Mouse (Mus musculus) cerebellum, adult 11 months (tissue): ENCODE data around the gene Tmem98.

Experiments used
- DNase-seq: peaks from one replicate; pipeline ENCODE4 v3.0.0; 2022

The Tmem98 gene

DNA sequence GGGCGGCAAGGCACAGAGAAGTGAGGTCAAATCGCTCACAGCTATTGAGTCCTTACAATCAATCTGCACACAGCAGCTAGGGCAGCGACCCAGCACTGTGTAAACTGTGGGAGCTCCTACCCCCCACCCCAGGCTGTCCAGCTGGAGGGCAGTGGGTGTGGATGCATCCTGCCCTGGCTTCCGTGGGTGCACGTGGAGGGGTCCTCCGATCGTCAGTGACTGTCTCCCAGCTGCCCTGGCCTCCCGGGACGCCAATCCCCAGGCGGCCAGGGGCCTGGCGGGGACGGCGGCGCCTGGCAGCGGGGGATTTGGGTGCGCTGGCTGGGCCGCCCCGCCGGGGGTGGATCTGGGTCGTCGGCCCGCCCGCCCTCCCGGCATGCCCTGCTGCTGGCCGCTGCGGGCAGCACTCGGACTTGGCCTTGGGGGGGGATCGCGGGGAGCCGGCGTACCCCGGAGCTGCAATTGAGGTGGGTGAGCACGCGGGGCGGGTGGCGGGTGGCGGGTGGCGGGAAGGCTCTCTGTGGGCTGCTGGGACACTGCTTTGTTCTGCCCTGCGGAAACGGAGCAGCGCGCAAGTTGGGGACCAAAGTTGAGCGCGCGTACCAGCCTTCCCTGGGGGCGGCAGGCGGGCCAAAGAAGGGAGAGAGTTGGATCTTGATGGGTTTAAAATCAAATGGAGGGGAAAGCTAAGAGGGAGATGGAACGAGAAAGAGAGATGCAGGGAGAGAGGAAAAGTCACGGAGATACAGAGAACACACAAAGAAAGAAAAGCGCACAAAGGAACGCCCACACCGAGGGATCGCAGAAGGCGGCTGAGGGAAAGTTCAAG, at the start of gene Tmem98:
Gene Tmem98, plus strand, starts transcription at position 183 of the 829 bp plus-strand sequence.
- DNase-seq, result peak; percentile 10

DNA sequence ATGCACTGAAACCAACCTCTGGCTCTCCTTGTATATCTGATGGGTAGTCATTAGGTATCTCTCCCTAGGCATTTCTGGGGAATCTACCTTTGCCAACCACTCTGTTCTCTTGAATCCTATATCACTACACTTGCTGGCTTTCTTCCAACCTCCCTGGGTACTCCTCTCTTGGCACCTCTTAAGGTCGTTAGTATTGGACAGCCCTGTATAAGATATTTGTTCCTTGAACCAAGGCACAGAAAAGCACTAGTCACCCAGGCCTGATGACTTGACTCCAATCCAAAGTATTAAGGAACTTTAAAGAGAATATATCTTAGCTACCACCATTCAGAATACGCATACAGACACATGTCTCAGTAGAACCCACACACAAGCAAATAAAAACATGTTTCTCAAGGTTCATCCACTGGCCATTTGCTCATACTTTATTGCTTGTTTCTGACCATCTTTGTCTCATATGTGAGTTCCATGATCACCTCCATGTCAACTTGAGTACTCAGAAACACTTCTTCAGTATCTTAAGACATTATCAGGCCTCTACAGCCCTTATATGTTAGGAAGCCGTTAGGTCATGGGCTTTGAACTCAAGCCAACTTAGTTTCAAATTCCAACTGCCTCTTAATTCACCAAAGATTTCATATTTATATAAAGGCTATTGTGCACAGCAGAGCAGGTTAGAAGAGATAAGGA, 48.5 kb upstream of the Tmem98 start:
- DNase-seq, result no peak

DNA sequence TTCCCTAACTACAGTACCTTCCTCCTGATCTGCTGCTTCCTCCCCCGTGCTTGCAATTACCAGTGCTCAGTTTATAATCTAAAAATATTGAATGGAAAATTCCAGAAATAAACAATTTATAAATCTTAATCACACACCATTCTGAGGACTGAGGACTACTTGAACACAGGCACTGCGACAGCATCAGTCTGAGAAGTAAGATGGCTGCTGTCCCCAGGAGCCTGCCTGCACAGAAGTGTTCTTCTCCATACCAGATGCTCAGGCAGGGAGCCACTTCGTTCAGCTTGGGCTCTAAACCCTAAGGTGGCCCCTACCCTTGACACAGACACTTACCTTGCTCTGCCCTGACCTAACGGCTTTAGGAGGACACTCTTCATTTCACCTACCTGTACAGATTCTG, 47.9 kb upstream of the Tmem98 start:
- no peak for DNase-seq

DNA sequence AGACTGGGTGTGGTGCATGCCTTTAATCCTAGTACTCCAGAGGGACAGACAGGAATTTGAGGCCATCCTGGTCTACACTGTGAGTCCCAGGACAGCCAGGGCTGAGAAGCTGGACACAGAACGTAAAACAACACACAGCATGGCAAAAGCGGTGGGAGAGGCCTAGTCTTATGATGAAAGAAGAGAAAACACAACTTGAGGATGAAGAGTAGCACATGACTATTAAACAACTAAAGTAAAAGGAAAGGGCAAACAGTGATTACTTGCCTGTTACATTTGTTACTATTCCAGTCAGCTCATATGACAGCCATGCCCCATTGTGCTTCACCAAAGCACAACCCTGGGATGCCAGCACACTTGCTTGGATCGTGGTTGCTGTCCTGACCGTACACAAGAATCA, 43.9 kb upstream of the Tmem98 start:
- no peak for DNase-seq

DNA sequence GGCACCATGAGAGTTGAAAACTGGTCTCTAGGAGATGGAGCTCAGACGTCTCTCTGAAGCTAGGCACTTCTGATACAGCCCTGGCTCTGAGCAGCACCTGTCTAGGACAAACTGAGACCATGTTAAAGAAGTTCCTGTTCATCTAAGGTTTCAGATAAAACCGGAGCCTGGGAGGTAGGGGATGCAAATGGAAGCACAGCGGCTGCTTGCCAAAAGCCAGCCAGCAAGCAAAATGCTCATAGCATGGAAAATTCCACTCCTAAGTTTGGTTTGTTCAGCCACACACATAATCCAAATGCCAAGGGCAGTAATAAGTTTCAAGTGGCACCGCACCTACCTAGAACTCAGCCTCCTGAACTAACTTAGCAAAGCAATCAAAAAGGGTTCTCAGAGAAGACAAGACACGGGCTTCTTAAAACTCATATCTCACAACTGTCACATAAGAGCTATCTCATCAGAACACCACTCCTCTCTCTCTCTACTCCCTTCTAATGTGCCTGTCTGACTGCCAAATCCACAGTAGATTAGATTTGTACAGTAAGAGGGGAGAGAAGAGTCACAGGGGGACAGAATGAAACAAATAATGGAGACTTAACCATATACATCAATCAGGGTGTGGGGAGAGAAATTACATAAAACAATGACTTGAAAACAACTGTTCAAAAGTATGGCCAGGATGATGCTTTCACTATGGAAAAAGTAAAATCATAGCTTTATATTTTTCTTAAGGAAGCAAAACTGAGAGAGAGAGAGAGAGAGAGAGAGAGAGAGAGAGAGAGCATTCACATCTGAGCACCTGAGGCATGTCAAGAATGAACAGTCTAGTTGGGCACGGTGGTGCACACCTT, 43.3 kb upstream of the Tmem98 start:
- no peak for DNase-seq

DNA sequence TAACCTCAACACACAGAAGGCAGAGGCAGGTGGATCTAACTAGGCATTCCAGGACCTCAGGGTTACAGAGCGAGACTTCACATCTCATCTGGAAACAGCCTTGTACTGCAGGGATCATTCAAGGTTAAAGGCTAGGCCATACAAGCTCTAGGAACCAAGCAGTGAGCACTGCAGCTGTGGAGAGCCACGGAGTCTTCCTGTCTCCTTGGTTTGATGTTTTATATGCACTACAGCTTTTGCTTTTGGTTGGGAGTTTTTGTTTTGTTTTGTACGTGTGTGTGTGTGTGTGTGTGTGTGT, 42.7 kb upstream of the Tmem98 start:
- no peak for DNase-seq

DNA sequence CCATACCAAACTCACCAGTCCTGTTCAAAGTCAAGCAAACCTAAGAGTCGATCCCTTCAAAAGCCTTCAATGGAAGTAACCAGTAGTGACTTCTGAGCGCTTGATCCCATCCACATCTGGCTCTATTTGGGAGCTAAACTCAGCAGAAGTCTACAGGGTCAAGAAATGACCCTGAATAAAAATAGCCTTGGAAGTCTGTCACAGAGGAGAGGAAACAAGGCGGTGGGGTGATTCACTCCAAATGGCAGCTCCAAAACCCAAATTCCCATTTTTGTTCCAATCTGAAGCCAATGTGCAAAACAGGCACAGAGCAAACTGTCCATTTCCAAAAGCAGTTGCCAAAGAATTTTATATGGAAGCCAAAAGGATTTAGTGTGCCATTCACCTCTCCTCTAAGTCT, 38.8 kb upstream of the Tmem98 start:
- no peak for DNase-seq

DNA sequence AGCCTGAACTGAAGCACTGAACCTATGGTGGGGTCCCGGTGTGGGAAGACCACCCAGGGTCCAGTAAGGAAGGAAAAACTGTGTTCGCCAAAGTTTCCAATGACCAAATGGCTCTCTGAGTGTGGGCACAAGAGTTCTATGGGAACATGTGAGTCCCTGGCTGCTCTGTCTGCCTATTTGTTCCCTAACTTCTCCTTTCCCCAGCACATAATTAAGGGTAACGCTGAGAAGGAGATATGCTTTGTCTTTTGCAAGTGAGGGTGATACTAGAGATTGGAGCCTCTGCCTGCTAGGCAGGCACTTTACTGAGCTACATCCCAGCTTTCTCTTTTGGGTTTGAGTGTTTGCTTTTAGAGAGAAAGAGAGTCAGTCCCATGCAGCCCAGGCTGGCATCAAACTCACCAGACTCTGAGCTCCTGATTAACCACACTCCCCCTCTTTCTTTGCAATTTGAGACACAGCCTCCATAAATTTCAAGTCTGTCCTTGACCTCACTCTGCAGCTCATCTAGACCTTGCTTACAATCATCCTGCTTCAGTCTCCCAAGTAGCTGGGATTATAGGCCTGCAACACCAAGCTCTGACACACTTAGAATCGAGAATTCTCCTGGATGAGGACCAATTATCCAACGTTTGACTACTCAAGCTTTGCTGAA, 38.3 kb upstream of the Tmem98 start:
- no peak for DNase-seq

DNA sequence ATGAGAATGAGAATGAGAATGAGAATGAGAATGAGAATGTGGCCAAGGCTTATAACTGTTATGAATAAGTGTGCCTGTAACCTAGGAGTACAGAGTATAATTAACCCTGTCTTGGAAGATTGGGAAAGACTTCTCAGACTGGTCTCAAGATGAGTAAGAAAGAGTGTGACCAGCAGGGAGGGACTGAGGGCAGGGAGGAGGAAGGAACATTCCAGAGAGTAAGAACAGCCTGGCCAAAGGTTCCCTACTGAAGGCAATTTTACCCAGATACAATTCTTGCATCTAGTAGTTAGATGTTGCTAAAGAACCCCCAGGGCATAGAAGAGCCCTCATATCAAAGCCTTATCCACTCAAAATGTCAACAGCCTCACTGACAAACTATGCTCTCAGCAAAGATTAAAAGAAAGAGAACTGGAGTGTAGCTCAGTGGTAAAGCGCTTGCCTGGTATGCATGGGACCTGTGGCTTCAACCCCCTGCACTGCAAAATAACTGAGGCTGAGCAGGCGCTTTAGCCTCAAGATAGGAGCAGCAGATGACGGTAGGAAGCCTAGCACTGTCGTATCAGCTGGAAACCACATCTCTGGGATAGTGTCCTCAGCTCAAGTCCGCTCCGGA, 37.3 kb upstream of the Tmem98 start:
- no peak for DNase-seq

DNA sequence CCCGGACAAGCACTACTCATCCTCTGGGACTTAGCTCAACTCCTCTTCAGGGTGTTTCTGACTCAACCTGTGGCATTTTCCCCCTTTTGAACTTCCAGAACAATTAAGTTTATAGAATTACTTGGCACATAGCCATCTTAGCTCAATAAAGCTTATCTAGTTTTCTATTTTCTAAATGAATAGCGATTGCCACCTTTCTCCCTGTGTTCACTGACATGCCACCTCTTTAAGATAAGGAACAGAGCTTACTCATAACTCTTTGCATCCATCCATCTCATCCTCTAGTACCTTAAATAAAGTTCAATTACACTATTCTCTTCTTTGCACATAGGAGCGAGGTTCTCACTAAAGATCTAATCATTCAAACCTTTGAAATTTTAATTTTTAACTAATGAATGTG, 34.4 kb upstream of the Tmem98 start:
- DNase-seq, result no peak

DNA sequence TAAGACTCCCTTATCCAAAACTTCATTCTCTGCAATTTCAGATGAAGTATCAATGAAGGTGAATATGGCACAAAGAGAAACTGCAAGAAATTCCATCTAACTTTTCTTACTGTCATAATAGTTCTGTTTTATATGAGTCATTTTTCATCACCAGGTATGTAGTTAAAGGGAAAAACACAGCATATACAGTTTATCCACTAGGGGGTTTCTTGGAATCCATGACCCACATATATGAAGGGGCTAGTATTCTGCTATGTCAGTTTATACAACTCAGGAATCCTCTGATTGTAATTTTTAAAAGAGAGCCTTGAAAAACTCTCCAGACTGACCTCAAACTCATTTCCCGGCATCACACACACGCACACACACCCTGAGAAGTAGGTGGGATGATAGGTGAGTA, 32.3 kb upstream of the Tmem98 start:
- no peak for DNase-seq

DNA sequence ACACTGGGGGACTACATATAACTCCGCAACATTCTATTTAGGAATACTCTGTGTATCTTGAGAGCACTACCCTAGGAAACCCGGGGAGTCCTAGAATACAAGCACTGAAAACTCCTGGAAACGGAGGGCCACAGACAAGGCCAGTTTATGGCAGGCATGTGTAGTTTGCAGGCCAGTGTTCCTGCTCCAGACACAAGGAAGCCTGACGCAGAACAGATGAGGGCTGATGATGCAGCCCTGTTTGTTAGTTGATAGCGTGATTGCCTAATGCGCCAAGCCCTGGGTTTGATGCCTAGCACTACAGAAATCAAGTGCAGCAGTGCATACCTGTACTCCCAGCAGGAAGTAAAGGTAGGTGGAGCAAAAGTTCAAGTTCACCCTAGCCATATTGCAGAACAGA, 31.8 kb upstream of the Tmem98 start:
- DNase-seq, result no peak

DNA sequence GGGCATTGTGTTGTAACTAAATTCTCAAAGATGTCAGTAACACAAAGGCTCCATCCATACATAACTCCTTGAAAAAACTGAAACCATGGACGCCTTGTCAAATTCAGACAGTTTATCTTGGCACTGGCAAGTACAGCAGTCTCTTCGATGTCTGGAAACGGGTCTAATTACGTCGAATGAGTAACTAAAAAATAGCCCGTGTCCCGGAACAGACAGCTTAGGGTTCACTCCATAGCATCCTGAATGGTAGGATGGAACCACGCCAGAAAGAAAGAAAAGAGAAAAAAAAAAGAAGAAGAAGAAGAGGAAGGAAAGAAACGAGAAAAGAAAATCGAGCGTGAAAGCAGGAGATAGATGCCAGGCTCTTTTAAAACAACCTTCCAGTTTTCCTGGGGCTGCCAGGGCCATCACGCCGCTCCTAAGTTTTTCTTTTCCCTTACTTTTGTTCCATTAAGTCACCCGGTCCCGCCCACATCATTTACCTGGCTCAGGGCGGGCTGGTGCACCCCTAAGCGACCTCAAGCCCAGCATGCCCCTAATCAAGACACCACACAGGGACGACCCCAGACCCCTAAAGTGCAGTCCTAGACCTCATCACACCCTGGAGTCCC, 31.0 kb upstream of the Tmem98 start:
- no peak for DNase-seq

DNA sequence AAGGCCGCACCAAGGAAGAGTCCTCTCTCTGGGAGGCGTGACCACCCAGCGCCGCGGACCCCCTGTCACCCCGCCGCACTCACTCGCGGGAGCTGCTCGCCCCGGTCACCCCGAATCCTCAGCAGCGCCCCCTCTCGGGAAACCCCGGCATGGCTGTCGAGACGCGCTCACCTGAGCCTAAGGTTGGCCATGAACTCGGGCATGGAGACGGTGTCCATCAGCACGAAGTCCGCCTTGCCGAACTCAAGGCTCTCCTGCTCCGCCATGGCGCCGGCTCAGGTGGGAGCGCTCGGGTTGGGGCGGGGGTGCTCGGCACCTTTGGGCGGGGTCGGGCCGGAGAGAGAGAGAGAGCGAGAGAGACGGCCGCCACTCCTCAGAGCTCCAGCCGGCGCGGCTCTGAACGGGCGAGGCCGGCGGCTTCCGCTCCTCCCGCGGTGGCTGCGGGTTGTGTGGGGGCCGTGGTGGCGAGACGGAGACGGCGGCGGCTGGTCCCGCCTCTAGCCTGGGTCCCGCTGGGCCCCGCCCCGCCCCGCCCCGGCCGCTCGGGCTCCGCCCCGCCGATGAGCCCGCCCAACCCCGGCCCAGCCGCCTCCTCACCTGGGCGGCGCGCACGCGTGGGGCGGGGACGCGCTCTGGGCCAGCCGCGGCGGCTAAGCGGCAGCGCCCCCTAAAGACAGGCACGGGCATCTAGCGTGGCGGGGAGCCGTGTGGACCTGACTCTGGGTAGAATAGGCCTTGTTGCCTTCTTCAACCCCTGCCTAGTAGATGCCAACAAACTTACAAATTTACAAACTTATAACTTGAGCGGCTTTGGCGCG, 30.2 kb upstream of the Tmem98 start, which contains the start of gene Myo1d:
Gene Myo1d, minus strand, starts transcription at position 499 of the 818 bp plus-strand sequence.
- peak; percentile 88 for DNase-seq

DNA sequence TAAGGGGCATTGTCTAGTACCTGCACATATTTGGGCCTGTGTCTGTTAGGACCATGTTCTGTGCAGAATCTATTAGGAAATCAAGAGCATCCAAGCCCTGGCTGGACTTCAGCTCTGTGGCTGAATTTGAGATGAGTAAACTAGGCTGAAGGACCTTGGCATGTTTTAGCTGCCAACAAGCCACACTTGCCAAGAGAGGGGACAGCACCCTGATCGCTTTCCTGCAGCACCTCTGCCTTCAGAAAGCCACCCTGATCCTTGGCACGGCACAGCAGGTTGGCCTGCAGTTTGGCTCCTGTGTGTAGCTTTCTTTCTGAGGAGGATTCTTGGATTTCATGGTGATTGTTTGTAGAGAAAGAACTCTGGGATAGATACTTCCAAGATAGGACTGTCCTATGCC, 28.4 kb upstream of the Tmem98 start:
- DNase-seq, result no peak

DNA sequence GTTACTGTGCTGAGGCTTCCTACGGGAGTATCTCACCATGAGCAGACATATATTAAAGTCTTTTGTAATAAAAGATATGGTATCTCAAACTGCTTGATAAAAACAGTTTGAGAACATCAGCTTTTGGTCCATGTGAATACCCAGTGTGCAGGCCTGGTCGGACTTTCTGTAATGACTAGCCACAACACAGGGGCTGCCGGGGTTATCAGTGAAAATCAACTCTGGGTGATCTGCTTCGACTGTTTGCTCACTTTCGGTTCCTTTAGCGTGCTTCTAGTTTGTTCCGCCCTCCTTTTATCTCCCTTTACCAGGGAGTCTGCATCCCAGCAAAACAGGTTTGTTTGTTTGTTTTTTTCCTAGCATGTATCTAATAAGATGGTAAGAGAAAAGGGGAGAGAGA, 26.5 kb upstream of the Tmem98 start:
- DNase-seq, result no peak

DNA sequence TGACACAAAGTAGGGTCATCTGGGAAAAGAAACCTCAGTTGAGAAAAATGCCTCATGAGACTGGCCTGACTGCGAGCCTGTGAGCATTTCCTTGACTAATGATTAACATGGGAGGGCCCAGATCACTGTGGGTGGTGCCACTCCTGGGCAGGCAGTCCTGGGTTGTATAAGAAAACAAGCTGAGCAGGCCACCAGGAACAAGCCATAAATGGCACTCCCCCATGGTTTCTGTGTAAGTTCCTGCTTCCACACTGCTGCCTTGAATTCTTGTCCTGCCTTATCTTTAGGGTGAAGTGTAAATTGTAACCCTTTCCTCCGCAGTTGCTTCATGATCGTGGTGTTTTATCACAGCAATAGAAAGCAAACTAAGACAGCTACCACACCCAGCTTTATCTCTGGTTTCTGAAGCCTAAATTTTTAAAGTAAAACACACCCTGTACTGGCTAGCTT, 25.7 kb upstream of the Tmem98 start:
- no peak for DNase-seq

DNA sequence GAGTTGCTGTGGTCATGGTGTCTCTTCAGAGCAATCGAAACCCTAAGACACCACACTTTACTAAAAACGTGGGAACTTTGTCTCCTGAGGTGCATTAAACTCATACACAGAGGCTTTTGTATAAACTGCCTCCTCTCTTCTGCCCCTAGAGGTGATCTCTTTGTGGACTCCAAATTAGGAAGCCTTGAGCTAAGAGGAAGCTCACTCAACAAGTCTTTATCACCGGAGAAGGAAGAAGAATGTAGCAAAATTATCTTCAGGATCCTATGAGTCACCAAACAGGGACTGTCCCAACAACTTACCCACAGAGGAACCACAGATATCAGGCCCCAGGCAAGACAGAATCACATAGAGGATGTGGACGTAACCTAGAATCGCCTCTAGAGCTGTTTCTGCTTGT, 24.3 kb upstream of the Tmem98 start:
- no peak for DNase-seq

DNA sequence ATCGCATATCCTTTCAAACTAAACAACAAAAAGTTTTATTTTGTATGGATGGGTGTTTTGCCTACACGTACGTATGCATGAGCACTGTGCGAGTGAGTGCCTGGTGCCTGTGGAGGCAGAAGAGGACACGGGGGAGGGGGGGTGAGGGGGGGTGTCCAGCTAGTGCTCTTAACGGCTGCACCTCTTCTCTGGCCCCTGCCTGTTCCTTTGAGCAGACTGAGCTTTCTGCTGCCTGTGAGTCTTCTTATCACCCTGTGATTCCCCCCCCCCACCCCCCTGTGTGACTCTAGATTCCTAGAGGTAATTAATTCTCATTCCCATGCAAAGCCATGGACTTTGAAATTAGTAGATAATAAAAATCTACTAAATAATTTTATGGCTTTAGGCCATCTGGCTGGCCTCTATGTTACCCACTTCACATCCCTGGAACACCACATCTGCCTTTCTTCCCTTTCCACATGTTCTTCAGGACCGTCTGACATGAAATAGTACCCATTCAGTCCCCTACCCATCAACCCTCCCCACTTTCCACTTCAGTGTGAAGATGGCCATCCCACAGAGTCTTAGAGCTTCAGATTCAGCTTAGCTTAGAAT, 20.2 kb upstream of the Tmem98 start:
- no peak for DNase-seq

DNA sequence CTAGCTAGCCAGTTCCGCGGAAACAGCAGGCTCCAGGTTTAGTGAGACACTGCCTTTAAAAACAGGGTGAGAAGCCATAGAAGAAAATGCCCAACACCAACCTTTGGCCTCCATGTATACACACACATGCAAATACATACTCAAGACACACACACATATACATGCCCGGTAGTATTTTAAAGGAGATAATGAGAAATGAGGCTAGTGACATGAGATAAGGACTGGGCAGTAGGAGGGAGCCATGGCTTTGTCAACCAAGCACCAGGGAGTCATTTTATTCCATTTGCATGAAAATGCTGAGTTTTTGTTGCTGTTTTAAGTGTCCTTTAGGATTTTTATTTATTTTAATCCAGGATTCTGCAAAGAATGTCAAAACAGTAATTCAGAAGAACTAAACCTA, 19.6 kb upstream of the Tmem98 start:
- no peak for DNase-seq
